Comparison of ENCODE assay signal across 9 mouse cellular contexts in genomic region chr12:104415625-104416315, GRCm38 (mm10). TPM values are rescaled to one million over a fixed set of nuclear protein-coding genes. Genes with fewer than 3 reads are reported as not detected.
DNase-seq lines count a peak whose midpoint lies in the region; ATAC-seq and TF ChIP-seq lines count a peak whose summit lies in the region.
"Had no signal": no experiment of that assay in that cellular context is flagged by ENCODE, and none has a peak within 500 bp of the region (broad histone marks: within the 10 kb centered on the region; RNA-seq: fewer than 3 reads in every experiment).

No protein-coding gene starts in this region.

- no peak overlapping the region for H3K9ac ChIP-seq in hindbrain, postnatal 0 days (replicated peaks; ENCODE audit: low read length)
- H3K9ac ChIP-seq in hindbrain, embryonic 12.5 days, result no peak overlapping the region
- H3K9ac ChIP-seq in forebrain, embryonic 16.5 days (replicated peaks; ENCODE audit: low read depth, low read length), result no peak overlapping the region
- no peak overlapping the region for H3K9ac ChIP-seq in intestine, postnatal 0 days (ENCODE audit: low read depth, low read length)

- 46% methylated on average over 6 of the region's 6 CpGs for WGBS in hindbrain, postnatal 0 days
- 51% methylated on average over 6 of the region's 6 CpGs for WGBS in hindbrain, embryonic 12.5 days
- WGBS in forebrain, embryonic 16.5 days, result 46% methylated on average over 6 of the region's 6 CpGs
- WGBS in intestine, postnatal 0 days, result 41% methylated on average over 6 of the region's 6 CpGs

- TF ChIP-seq CTCF in hindbrain, postnatal 0 days (IDR thresholded peaks at IDR 0.05; ENCODE audit: low read depth), result no peak
- no peak for TF ChIP-seq CTCF in intestine, postnatal 0 days (IDR thresholded peaks at IDR 0.05; ENCODE audit: low read depth)

- ATAC-seq in hindbrain, postnatal 0 days, result peak; percentile 68
- ATAC-seq in hindbrain, embryonic 12.5 days (ENCODE audit: low FRiP score), result no peak
- peak; percentile 54 for ATAC-seq in forebrain, embryonic 16.5 days
- peak; percentile 42; the same call in 1 of the 2 replicates for ATAC-seq in intestine, postnatal 0 days
- ATAC-seq in activated CD4-positive, CD25-positive, alpha-beta regulatory T cell, adult 4 months, result no peak
- no peak for ATAC-seq in megakaryocyte-erythroid progenitor cell, adult 5-6 weeks (replicated peaks; ENCODE audit: low FRiP score, low TSS enrichment, poor library complexity, severe bottlenecking)

- DNase-seq in hindbrain, postnatal 0 days (ENCODE audit: low spot score), result peak; percentile 57
- DNase-seq in R1 (ENCODE audit: low read depth, low spot score), result peak; percentile 16
- peak; percentile 33 for DNase-seq in lung, postnatal 25 days (ENCODE audit: low spot score)

- no peaks in the 10 kb centered on the region for H3K4me1 ChIP-seq in hindbrain, postnatal 0 days (ENCODE audit: insufficient read depth, low read length)
- 0 out of 2 replicates have a peak, but pooled peaks cover 5% of the 10 kb centered on the region for H3K4me1 ChIP-seq in hindbrain, embryonic 12.5 days
- H3K4me1 ChIP-seq in forebrain, embryonic 16.5 days (replicated peaks; ENCODE audit: control insufficient read depth, insufficient read depth, low read length), result peaks cover 8% of the 10 kb centered on the region; the same call in 1 of the 2 replicates
- H3K4me1 ChIP-seq in intestine, postnatal 0 days (replicated peaks; ENCODE audit: control insufficient read depth, insufficient read depth, low read length), result no peaks in the 10 kb centered on the region

- no peaks in the 10 kb centered on the region for H3K27me3 ChIP-seq in hindbrain, postnatal 0 days (ENCODE audit: insufficient read depth, low read length)
- no peaks in the 10 kb centered on the region; the same call in 1 of the 2 replicates for H3K27me3 ChIP-seq in hindbrain, embryonic 12.5 days
- H3K27me3 ChIP-seq in forebrain, embryonic 16.5 days (replicated peaks; ENCODE audit: control insufficient read depth, insufficient read depth, low read length), result 0 out of 2 replicates have a peak, but pooled peaks cover 2% of the 10 kb centered on the region
- no peaks in the 10 kb centered on the region for H3K27me3 ChIP-seq in intestine, postnatal 0 days (replicated peaks; ENCODE audit: control insufficient read depth, insufficient read depth, low read length)

- no peak overlapping the region for H3K4me2 ChIP-seq in hindbrain, postnatal 0 days (ENCODE audit: low read depth, low read length)
- H3K4me2 ChIP-seq in hindbrain, embryonic 12.5 days (replicated peaks), result no peak overlapping the region
- H3K4me2 ChIP-seq in forebrain, embryonic 16.5 days (ENCODE audit: low read length), result no peak overlapping the region
- no peak overlapping the region for H3K4me2 ChIP-seq in intestine, postnatal 0 days (replicated peaks; ENCODE audit: low read depth)

- H3K27ac ChIP-seq in hindbrain, postnatal 0 days, result no peak overlapping the region
- H3K27ac ChIP-seq in hindbrain, embryonic 12.5 days, result no peak overlapping the region
- no peak overlapping the region for H3K27ac ChIP-seq in forebrain, embryonic 16.5 days (ENCODE audit: low read length)
- H3K27ac ChIP-seq in intestine, postnatal 0 days (ENCODE audit: low read depth, low read length), result no peak overlapping the region

- no peak overlapping the region for H3K4me3 ChIP-seq in hindbrain, postnatal 0 days (ENCODE audit: low read length)
- no peak overlapping the region for H3K4me3 ChIP-seq in hindbrain, embryonic 12.5 days
- H3K4me3 ChIP-seq in forebrain, embryonic 16.5 days (replicated peaks; ENCODE audit: low read length), result no peak overlapping the region
- no peak overlapping the region for H3K4me3 ChIP-seq in intestine, postnatal 0 days (ENCODE audit: low read depth, low read length)

- no peaks in the 10 kb centered on the region for H3K9me3 ChIP-seq in hindbrain, postnatal 0 days (ENCODE audit: low read length)
- no peaks in the 10 kb centered on the region for H3K9me3 ChIP-seq in hindbrain, embryonic 12.5 days (replicated peaks)
- H3K9me3 ChIP-seq in forebrain, embryonic 16.5 days (ENCODE audit: control insufficient read depth, low read length), result no peaks in the 10 kb centered on the region
- H3K9me3 ChIP-seq in intestine, postnatal 0 days (ENCODE audit: control insufficient read depth), result no peaks in the 10 kb centered on the region

- no peaks in the 10 kb centered on the region for H3K36me3 ChIP-seq in hindbrain, postnatal 0 days (ENCODE audit: insufficient read depth, low read length)
- H3K36me3 ChIP-seq in hindbrain, embryonic 12.5 days, result no peaks in the 10 kb centered on the region
- H3K36me3 ChIP-seq in forebrain, embryonic 16.5 days (ENCODE audit: control insufficient read depth, insufficient read depth), result no peaks in the 10 kb centered on the region
- H3K36me3 ChIP-seq in intestine, postnatal 0 days (ENCODE audit: control insufficient read depth, insufficient read depth), result no peaks in the 10 kb centered on the region

RNA-seq across cellular contexts. Expression of gene Serpina3n, which starts 9.2 kb away (rescaled TPM):
- total RNA-seq in hindbrain, postnatal 0 days (2014; rRNA removed), result 12.1 and 14.8 TPM in 2 replicates
- 6.7 and 8.5 TPM in 2 replicates for polyA plus RNA-seq in hindbrain, postnatal 0 days (2015; fragmentation: Nextera tagmentation; extraction: Ambion mirVana)
- polyA plus RNA-seq in hindbrain, embryonic 12.5 days (2016; fragmentation: Nextera tagmentation; extraction: Ambion mirVana), result 0.17 and 0.18 TPM in 2 replicates
- 0.22 TPM in 1 of 2 replicates, not detected in the other for polyA plus RNA-seq in forebrain, embryonic 16.5 days (2015; fragmentation: Nextera tagmentation; extraction: Ambion mirVana)
- polyA plus RNA-seq in intestine, postnatal 0 days (2015; fragmentation: Nextera tagmentation; extraction: Ambion mirVana), result 0.18 and 0.21 TPM in 2 replicates
- polyA plus RNA-seq in activated CD4-positive, CD25-positive, alpha-beta regulatory T cell, adult 4 months (2017; shearing (Covaris generic)), result not detected
- total RNA-seq in megakaryocyte-erythroid progenitor cell, adult 5-6 weeks (2014; fragmentation: Nextera tagmentation), result not detected in 2 replicates
- total RNA-seq in megakaryocyte-erythroid progenitor cell, adult 5-6 weeks (2017), result not detected in 2 replicates

RNA-seq across cellular contexts. Expression of gene Gsc, which starts 57.4 kb away (rescaled TPM):
- not detected in 2 replicates for total RNA-seq in hindbrain, postnatal 0 days (2014; rRNA removed)
- polyA plus RNA-seq in hindbrain, postnatal 0 days (2015; fragmentation: Nextera tagmentation; extraction: Ambion mirVana), result not detected in 2 replicates
- polyA plus RNA-seq in hindbrain, embryonic 12.5 days (2016; fragmentation: Nextera tagmentation; extraction: Ambion mirVana), result 1.5 and 1.8 TPM in 2 replicates
- polyA plus RNA-seq in forebrain, embryonic 16.5 days (2015; fragmentation: Nextera tagmentation; extraction: Ambion mirVana), result not detected in 2 replicates
- polyA plus RNA-seq in intestine, postnatal 0 days (2015; fragmentation: Nextera tagmentation; extraction: Ambion mirVana), result 0.20 TPM in 1 of 2 replicates, not detected in the other
- not detected for polyA plus RNA-seq in activated CD4-positive, CD25-positive, alpha-beta regulatory T cell, adult 4 months (2017; shearing (Covaris generic))
- not detected in 2 replicates for total RNA-seq in megakaryocyte-erythroid progenitor cell, adult 5-6 weeks (2014; fragmentation: Nextera tagmentation)
- total RNA-seq in megakaryocyte-erythroid progenitor cell, adult 5-6 weeks (2017), result not detected in 2 replicates
- total RNA-seq: liver, adult 2 months had no signal
- polyA plus RNA-seq: liver, adult 2 months had no signal

Comparison
In these comparisons a context has a peak if more than half of its experiments do, and no peak if none do; other contexts are left out.
1. ATAC-seq: peak in hindbrain, postnatal 0 days (single experiment), forebrain, embryonic 16.5 days (single experiment) and intestine, postnatal 0 days (single experiment); none in hindbrain, embryonic 12.5 days (single experiment), activated CD4-positive, CD25-positive, alpha-beta regulatory T cell, adult 4 months (single experiment) and megakaryocyte-erythroid progenitor cell, adult 5-6 weeks (single experiment).
2. Peak in every context shown above with its lines, with median percentiles within 50 percentile points of each other: DNase-seq.